Mouse (Mus musculus) layer of hippocampus, postnatal 36 days (tissue): Measurements from ENCODE around the gene Kremen2. TPM values are rescaled to one million over a fixed set of nuclear protein-coding genes. Genes with fewer than 3 reads are reported as not detected.
"Not testable (repeated sequence)": the region's sequence is repeated elsewhere in the genome, so short reads cannot be mapped to it uniquely, and the experiment has no call there.

ENCODE experiments used
- DNase-seq, 2 experiments: peaks; one replicate each; pipeline ENCODE4 v3.0.0; 2022
- total RNA-seq, 2 experiments: library from RNA; stranded (reverse); gene quantifications; 2 replicates each; pipeline ENCODE4 v1.2.3; 2021

Gene Kremen2
- total RNA-seq = under 1 TPM; 0.35 to 0.42 TPM

DNA sequence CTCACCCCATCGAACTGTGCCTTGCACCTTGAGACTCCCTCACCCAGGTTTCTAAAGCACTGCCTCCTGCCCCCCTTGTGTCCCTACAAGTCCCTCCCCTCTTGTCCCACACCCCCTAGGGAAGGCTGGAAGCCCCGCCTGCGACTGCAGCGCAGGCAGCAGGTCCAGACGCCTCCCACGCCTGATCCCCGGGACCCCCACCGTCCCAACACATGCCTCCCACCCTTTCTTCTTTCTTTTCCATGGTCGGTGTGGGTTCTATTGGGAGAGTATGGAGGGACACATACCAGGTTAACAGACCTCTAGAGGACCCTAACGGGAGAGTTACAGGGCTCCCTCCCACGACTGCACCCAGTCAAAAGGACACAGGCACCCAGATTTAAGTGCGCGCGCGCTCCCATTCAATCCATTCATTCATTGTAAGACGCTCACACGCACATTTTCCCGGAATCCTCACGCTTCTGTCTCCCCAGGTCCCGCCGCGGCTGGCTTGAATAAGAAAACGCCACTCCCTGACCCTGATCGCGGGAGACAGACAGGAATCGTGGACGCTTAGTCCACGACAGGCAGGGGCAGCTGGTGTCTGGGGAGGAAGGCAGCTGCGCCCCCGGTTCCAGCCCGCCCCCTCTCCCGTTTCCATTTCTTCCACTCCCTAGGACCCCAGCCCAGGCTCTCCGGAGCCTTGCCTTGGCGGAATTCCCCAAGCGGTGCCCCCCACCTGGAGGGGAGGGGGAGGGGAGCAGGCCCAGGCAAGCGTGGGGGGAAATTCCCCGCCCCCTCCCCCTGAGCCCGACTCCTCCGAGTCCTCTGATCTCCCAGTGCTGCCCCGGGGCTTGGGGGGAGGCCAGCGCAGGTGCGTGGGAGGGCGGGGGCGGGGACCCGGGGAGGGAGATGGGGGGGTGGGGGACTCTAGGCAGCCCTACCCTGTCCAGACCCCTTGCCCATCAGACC is at the start of gene Kremen2:
Kremen2 (minus strand) TSS at position 533 of the 951 bp plus-strand sequence.
- DNase-seq = no peak

DNA sequence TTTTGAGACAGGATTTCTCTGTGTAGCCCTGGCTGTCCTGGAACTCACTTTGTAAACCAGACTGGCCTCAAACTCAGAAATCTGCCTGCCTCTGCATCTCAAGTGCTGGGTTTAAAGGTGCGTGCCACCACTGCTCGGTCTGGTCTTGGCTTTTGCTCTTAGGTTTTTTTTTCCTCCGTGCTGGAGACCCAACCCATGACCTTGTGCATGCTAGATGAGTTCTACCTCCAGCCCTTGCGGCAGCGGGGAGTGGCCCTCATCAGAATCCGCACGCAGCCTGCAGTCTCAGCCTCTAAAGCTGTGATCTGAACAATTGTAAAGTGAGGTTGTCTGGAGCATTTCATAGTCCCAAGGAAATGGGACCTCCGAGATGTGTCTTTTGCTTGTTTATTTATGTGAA is 49.7 kb upstream of the Kremen2 start:
- no peak for DNase-seq

DNA sequence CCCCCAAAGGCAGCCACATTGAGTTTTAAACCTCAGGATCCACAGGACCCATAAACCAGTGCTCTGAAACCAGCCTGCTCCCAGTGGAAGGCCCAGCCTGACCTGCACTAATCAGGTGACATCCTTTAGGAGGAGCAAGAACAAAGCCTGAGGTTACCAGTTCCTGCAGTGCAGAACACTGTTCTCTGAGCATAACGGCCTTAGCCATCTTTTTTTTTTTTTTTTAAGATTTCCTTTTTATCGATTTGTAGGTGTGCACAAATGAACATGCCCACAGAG is 45.4 kb upstream of the Kremen2 start:
- DNase-seq = no peak

DNA sequence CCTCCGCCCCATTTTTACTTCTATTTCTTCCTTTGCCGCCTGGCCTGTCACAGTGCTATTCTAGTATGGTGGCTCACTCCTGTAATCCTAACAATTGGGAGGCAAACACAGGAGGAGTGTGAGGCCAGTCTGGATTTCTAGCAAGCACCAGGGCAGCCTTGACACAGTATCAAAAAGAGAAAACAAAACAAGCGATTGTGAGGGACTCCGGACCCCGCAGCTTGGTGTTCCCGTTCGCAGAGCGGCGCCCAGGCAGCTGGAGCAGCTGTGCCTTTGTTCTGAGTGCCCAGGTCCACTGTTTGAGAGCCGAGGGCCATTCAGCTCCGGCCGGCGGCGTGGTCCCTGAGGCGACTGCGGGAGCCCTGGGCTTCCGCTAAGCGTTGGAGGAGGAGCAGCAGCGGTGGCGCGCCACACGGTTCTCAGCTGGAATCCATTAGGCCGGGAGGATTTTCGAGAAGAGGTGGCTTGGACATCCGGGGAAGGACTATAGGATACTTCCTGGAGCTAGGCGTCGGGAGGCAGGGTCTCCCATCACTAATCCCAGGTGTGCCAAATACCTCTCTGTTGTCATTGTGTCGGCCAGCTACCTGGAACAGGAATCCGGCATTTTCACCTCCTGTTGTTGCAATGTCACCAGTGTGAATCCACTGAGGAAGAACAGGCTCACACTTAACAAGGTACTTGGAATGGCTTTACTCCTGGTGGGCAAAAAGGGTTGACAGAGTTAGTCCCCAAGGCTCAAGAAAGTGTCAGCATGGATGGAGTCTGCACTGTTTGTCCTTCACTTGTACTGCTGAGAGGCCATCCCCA is 44.8 kb upstream of the Kremen2 start, which contains the start of gene Srrm2:
Srrm2 (plus strand) TSS at position 264 of the 810 bp plus-strand sequence.
- DNase-seq = peak; percentile 49 to 51

DNA sequence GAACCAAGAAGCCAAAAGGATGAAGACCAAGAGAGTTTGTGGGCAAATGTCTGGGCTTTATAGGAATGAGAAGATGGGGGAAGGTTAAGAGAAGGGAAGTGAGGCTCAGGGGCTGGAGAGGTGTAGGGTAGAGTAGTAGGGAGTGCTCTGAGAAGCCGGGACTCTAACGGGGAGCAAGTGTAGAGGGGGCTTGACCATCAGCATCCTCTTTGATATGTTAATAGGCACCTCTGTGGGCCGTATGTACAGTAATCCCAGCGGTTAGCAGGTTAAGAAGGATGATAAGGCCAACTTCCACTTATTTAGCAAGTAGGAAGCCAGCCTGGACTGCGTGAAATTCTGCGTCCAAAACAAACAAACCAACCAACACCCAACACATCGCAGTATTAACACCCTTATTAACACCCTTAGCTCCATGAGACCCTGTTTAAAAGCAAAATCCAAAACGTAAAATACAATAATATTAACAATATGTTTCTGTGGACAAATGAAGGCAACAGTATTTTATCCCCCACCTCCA is 44.2 kb upstream of the Kremen2 start:
- DNase-seq = no peak

DNA sequence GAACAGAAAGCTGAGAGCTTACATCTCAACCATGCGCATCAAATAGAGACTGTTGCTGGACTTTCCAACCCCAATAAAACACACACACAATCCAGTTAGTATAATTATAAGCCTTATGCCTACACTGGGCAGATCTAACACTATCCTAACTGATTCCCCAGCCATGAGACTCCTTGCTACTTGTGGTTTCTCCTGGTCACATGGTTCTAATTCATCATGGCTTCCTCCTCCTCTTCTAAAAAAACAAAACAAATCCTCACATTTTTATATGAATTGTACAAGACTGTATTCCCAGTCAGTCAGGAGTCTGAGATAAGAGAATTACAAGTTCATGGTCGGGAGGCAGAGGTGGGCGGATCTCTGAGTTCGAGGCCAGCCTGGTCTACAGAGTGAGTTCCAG is 43.3 kb upstream of the Kremen2 start:
- no peak for DNase-seq

DNA sequence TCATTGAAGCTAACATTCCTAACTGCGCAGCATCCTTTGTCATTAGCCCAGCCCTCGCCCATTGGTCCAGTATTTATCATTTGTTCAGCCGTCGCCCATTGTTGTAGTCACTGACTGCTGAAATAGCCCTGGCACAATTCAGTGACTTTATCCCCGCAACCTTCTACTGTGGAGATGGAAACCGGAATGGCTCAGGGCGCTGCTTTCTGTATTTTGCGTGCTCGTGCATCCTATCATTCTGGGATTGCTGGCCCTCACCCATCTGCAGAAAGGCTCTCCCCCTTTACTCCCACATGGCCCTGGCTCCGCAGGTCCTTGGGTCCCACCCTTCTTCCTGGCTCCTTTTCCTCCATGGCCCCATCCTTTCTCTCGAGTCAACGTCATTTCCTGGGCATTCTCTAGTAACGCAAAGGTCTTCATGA is 40.9 kb upstream of the Kremen2 start:
- peak in 1 of 2 experiments; percentile 26 for DNase-seq

DNA sequence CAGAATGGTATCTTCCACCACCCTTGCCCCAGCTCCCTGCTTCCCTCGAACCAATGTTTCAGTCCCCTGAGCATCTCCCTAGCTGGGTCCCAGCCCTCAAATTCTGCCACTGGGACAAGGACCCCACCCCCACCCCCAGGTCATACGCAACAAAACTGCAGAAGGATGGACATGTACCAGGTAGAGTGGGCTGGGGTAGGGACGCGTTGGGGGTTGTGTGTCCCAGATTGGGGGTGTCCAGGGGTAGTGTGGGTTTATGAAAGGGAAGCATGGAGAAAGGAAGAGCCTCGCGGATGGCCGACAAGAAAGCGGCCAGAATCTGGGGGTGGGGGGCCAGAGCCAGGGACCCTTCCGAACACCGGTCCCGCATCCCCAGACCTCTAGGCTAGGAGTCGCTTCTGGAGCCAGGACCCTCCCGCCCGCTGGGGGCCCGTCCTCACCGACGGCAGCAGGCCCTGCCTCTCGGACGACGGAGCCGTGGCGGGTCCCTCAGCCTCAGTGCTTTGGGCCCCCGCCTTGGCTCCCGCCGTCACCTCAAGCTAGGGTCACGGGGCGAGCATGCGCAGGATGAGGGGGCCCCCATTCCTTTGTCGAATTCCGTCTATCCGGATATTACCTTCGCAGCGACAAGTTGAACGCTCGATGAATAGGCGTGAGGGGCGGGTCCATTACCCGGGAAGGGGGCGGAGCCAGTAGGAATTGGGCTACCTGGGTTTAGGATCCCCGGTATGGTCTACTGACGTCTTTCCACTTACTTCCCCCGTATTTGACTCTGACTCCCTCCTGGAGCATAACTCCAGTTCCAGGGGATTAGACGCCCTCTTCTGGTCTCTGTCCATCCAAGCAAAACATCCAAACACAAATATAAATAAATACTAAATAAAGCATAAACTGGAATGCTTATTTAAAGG is 40.2 kb upstream of the Kremen2 start, which contains the start of gene Flywch2:
Flywch2 (minus strand) TSS at position 521 of the 911 bp plus-strand sequence.
- peak; percentile 87 to 89 for DNase-seq

DNA sequence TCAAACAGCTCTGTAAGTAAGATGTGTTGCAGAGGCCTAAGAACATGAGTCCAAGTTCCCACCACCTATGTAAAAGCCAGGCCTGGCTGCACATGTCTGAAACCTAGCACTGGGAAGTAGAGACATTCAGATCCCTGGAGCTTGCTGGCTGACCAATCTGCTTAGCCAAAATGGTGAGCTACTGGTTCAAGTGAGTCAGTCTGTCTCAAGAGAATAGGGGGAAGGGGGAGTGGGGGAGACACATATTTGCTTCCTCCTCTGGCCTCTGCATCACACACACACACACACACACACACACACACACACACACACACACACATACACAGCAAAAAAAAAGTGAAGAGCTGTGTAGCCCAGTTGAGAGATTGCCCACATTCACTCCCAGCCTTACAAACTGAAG is 37.7 kb upstream of the Kremen2 start:
- no peak for DNase-seq

DNA sequence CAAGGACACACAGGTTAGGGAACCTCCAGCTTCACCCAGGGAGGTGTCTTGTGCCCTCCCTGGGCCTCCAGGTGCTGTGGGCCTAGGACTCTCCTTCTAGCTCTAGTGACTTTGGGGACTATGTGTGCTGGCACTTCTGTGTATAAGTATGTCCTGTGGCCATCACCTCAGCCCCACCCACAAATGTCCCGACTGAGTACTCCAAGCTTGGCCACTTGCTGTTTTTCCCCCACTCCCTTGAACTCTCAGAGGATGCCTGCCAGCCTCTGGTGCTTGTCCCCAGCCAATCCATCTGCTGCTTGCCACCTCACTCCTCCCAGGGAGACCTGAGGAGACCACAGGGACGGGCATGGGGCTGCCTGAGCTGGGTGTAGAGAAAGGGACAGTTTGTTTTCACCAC is 32.8 kb upstream of the Kremen2 start:
- DNase-seq = no peak

DNA sequence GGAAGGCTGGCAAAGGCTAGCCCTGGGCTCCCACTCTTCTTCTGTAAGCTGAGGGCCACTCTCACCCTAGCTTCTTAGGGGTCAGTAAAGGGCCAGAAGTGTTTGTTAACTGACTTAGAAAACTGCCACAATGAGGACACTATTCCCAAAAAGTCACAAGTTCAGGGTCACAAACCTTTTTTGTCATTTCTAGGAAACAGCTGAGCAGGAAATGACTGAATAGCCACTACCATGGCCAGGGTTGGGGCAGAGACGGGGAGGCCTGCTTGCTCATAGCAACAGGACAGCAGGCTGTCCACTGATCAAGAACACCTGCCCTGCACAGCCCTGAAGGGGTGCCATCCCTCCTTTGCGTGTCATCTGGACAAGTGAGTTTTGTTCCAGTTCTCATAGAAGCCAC is 31.5 kb upstream of the Kremen2 start:
- DNase-seq = no peak

DNA sequence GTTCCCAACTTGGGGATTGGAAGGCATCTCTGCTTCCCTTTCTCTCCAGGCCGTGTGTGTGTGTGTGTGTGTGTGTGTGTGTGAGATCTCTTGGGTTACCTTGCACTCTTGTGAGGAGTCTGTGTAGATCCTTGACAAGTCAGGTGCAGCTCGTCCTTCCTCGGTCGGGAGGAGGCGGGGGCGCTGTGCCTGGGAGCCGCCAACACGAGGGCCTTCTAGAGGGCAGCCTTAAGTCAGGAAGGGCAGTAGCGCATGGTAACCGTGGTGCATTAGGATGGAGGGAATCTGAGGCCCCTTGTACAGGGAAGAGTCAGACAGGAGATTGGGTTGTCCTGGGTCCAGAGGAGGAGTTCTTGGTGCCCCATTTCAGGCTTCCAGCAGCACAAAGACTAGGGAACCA is 30.6 kb upstream of the Kremen2 start:
- no peak for DNase-seq

DNA sequence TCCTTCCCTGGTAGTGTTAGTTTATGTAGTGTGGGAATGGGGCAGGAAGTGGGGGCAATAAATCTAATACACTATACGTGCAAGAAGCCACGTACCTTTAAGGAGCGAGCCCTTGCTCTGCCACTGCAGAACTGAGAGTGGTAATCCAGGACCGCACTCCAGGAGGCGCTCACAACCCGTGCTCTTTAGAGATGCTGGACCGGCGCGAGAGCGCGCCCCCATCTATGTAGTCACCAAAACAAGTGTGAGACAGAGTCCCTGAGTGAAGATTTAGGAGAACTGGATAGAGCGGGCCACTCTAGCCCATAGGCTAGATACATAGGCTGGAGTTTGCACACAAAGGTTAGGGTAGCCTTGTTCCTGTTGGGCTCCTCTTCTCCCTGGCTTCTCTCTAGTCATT is 28.5 kb upstream of the Kremen2 start:
- DNase-seq = peak; percentile 71 to 73

DNA sequence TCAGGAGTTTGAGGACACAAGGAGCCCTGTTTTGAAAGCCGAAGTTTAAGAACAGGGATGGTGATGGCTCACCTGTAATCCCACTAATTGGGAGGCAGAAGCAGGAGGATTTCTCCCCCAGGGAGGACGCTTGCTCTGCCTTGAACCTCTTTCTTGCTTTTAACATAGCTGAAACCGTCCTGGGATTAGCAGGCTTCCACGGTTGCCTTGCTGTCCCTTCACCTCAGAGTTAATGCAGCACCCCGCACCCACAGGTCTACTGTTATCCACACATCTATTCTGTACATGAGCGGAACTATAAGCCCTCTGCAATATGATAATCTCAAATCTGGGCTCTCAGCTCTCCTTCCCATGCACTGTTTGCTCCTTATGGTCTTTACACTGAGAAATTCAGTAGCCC is 28.0 kb upstream of the Kremen2 start:
- no peak for DNase-seq

DNA sequence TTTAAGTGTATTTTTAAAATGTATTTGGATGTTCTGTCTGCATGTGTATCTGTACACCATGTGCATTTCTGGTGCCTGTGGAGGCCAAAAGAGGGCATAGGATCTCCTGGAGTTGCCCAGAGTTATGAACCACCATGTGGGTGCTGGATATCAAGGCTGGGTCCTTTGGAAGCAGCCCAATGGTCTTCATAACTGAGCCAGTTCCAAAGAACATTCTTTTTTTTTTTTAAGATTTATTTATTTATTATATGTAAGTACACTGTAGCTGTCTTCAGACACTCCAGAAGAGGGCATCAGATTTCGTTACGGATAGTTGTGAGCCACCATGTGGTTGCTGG is 26.6 kb upstream of the Kremen2 start:
- not testable (repeated sequence) for DNase-seq

DNA sequence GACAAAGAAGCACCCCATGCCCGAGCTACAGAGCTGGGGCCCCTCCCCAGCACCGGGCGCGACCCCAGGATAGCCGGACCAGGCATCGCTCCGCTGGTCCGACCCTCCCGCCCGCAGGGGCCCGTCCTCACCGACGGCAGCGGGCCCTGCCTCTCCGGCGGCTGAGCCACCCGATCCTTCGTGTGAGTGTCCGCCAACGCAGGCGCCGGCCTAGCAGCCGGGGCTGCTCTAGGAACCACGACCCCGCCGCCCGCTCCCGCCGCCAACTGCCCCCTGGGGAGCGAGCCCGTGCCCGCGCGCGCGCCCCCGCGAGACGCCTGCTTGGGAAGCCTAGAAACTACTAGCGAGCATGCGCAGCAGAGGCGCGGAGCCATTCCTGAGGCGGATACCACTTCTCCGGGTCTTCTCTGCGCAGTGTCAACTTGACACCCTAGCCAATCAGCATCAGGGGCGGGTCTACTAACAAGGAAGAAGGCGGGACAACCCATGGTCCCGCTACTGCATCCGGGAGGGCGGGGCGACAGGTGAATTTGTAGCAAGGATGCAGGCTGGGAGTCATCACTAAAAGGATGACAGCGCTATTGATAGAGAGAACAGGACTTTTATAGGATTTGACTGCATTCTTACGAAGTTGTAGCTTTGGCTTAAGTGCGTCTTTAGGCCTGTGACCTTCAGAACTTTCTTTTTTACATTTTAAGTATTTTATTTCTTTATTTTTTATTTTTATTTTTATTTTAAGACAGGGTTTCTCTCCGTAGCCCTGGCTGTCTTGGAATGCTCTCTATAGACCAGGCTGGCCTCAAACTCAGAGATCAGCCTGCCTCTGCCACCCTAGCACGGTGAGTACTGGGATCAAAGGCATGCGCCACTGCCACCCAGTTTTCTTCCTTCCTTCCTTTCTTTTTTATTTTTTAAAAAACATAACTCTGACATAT is 25.9 kb upstream of the Kremen2 start, which contains the start of gene Flywch1:
Flywch1 (minus strand) TSS at position 319 of the 935 bp plus-strand sequence.
- peak; percentile 98 for DNase-seq

DNA sequence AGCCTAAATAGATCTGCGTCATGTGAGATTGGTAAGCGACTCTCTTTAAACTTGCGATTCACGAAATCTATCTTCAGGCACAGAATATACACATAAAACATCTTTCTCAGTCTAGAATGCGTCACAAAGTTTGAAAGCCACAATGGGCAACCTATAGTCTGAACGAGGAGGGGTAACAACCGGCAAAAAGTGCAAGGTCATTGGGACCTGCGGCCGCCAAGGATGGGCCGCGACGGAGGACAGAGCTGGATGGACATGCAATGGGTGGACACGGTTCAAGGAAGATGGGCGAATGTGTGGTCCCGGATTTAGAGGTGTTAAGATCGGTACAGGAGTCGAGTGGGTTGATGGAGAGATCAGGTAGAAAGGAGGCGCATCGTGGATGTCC is 25.3 kb upstream of the Kremen2 start:
- peak in 1 of 2 experiments; percentile 31 for DNase-seq

DNA sequence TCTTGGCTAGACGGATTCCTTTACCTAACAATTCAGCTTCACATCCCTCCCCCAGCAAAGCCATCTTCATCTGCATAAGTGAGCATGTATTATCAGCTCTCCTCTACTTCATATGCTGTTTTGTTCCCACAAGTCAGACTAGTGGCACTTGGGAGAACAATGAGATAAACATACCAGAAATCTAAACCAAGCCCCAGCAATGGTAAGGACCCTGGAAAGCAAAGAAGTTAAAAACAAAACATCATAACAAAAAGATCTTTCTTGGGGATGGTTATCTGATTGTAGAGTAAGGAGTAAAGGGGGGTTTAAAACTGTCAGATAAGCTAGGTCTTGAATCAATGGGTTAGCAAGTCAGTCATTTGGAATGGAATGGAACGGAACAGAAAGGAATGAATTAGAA is 24.9 kb upstream of the Kremen2 start:
- no peak for DNase-seq

DNA sequence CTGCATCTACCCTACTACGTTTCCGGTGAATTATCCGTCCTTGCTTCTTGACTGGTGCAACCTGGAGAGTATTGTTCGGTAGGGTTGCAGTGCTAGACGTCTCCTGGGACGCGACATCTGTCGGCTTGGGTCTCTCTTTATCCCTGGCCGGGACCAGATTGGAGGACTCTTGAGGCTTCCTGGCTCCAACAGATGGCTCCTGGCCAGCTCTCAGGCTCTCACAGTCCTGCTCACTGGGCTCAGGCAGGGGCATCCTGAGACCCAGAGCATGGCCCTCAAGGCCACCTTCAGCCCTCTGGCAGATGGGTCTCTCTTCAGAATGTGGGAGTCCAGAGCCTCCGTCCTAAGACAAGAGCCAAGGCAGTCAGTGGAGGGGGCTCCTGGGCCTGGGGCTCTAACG is 17.3 kb upstream of the Kremen2 start:
- no peak for DNase-seq

DNA sequence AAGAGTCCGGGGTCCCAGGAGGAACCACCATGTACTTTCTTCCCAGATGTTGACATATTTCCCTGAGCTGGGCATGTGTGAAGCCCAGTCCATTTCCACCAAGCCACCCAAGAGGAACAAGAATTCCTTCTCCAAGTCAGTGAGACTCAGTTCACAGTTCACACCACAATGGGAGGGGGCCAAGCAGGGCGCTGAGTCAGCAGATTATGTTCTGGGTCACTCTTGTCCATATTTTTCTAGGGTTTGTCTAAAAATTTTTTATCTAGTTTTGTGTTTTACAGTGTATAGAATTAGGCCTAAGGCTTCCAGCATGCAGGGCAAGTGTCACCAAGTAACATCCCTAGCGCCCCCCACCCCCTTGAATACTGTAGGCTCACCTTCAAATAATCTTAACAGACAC is 15.5 kb upstream of the Kremen2 start:
- DNase-seq = no peak

DNA sequence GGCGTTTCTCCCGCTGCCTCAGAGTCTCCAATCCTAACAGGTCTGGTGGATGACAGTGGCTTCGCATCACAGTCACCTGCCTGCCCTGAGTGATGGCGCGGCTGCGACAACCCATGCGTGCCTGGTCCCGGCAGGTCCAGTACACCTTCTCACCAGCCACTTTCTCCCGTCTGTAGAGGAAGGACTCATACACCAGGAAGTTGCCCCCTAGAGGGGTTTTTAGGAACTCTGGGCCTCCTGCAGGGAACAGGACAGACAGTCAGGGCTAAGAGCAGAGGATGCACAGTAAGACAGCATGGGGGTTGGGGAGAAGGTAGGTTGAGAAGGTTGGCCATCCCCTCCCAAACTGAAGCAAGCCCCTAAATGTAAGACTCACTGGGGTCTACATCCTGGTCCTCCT is 14.6 kb upstream of the Kremen2 start:
- no peak for DNase-seq
